Mouse (Mus musculus): Measurements from ENCODE around the gene Slc7a5.

- no peak for TF ChIP-seq CTCF (conservative IDR thresholded peaks at IDR 0.05; ENCODE audit: low read length)
- TF ChIP-seq POU5F1 (IDR thresholded peaks at IDR 0.05; ENCODE audit: borderline replicate concordance, low read length): no peak
Measured at GRCm38 (mm10) chr8:121954981-121955555, 47.6 kb upstream of the Slc7a5 start.

Data from E14TG2a.4 (cell line).